Mouse (Mus musculus) liver, adult 2 months (tissue): ENCODE results near the gene Sbds. TPM values are rescaled to one million over a fixed set of nuclear protein-coding genes. Genes with fewer than 3 reads are reported as not detected.

Experiments
- DNase-seq: peaks from one replicate; pipeline ENCODE4 v3.0.0-alpha.2; 2011; ENCODE audit warnings: low read depth, low spot score; ENCODE audit errors: extremely low read depth
- H3K27ac ChIP-seq: fragments of 200-500 bp; replicated peaks from 2 replicates; pipeline ENCODE4 v1.5.1; 2012; ENCODE audit warnings: low read depth, mild to moderate bottlenecking, control low read depth, inconsistent platforms, low read length; ENCODE audit not compliant: insufficient read depth
- H3K27me3 ChIP-seq: fragments of 200-500 bp; 2 replicates; pipeline ENCODE4 v1.6.1; 2012; ENCODE audit warnings: mild to moderate bottlenecking, moderate library complexity, low read length, inconsistent platforms; ENCODE audit not compliant: control insufficient read depth, insufficient read depth
- H3K36me3 ChIP-seq: fragments of 200-500 bp; 2 replicates; pipeline ENCODE4 v1.6.1; 2012; ENCODE audit warnings: low read length, inconsistent platforms; ENCODE audit not compliant: control insufficient read depth, insufficient read depth
- H3K4me1 ChIP-seq: fragments of 200-500 bp; 2 replicates; pipeline ENCODE4 v1.6.1; 2011; ENCODE audit warnings: low read length; ENCODE audit not compliant: control insufficient read depth, insufficient read depth
- H3K4me3 ChIP-seq: fragments of 200-500 bp; 2 replicates; pipeline ENCODE4 v1.5.1; 2011; ENCODE audit warnings: low read depth, mild to moderate bottlenecking, control low read depth, low read length, moderate library complexity; ENCODE audit not compliant: insufficient read depth
- H3K79me2 ChIP-seq: fragments of 200-500 bp; 2 replicates; pipeline ENCODE4 v1.6.1; 2012; ENCODE audit warnings: inconsistent platforms, mild to moderate bottlenecking, low read length, moderate library complexity; ENCODE audit not compliant: control insufficient read depth, insufficient read depth
- H3K9ac ChIP-seq: fragments of 200-500 bp; 2 replicates; pipeline ENCODE4 v1.6.1; 2012; ENCODE audit warnings: low read depth, mild to moderate bottlenecking, control low read depth, inconsistent platforms, low read length
- CTCF ChIP-seq: fragments of 200-500 bp; IDR thresholded peaks from 2 replicates; pipeline ENCODE4 v1.5.1; 2011; ENCODE audit warnings: low read depth, low read length, control low read depth
- POLR2A ChIP-seq: fragments of 200-500 bp; IDR thresholded peaks from 2 replicates; pipeline ENCODE4 v1.6.1; 2011; ENCODE audit warnings: low read length, control low read depth; ENCODE audit not compliant: insufficient read depth; ENCODE audit errors: extremely low read depth
- WGBS: fragments of 180-500 bp; shearing (Covaris S2); methylation state at CpG from one replicate; pipeline ENCODE4 v1.1.7; 2018; 5-methylcytosine and 5-hydroxymethylcytosine counted together
- polyA plus RNA-seq: library from polyadenylated mRNA; depleted of rRNA; stranded (reverse); fragments of >200 nt; gene quantifications from 2 replicates; pipeline ENCODE4 v1.2.3, GENCODE M21; 2012
- total RNA-seq: library from RNA; depleted of rRNA; stranded (reverse); fragments of >200 nt; gene quantifications from 2 replicates; pipeline ENCODE4 v1.2.3, GENCODE M21; 2014

Sbds gene
- total and polyA plus RNA-seq, 2 experiments, result 29.4 to 42.5 TPM

DNA sequence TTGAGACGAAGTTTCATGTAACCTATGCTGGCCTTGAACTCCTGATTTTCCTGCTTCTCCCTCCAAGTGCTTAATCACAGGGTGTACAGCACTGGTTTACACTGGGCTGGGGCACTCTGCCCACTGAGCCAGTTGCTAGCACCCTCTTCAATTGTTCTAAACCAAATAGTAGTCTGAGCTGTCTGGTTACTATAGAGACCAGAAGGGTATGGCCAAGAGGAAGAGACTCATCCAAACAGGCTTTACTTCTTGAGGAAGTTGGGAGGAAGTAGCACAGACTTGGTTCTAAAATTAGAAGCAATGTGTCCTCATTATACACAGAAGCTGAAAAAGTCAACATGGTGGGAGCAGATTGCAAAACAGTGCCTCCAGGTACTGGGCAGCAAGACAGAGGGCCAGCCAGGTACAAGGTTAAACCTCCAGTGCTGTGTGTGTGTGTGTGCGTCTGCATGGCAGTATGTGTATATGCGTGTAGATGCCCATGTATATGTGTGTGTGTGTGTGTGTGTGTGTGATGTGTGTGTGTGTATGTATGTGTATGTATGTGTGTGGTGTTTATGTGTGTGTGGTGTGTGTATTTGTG lies 49.8 kb downstream of the Sbds start:
- Histone ChIP-seq H3K79me2 (0 out of 2 replicates have a peak, but pooled peaks cover 3% of the 10 kb centered on the region), H3K27me3 (no peaks in the 10 kb centered on the region), H3K27ac (peak overlapping the region; percentile 56), H3K4me3 (no peak overlapping the region), H3K36me3 (peaks cover 15% of the 10 kb centered on the region; the same call in 1 of the 2 replicates), H3K4me1 (peaks cover 24% of the 10 kb centered on the region), H3K9ac (no peak overlapping the region)
- TF ChIP-seq POLR2A, result no peak
- no peak for TF ChIP-seq CTCF
- WGBS, result 27% methylated on average over 3 of the region's 3 CpGs
- peak; percentile 95 for DNase-seq

DNA sequence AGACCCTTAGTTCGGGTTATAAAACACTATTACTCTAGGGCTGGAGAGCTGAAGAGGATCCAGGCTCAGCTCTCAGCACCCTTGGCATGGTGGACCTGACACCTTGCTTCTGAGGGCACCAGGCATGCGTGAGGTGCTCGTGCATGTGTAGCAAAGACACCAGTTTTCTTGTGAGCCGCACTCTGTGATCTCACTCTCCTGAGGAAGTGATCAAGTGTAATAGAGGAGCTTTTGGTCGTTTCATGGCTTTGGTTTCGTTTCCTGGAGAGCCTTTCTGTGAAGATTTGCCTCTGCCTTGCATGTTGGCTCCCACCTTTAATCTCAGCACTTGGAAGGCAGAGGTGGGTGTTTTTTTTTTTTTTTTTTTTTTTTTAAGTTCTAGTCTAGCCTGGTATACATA lies 50.8 kb downstream of the Sbds start:
- Histone ChIP-seq H3K4me1 (peaks cover 30% of the 10 kb centered on the region), H3K27ac (peak overlapping the region; percentile 42), H3K79me2 (0 out of 2 replicates have a peak, but pooled peaks cover 3% of the 10 kb centered on the region), H3K4me3 (no peak overlapping the region), H3K27me3 (no peaks in the 10 kb centered on the region), H3K36me3 (peaks cover 15% of the 10 kb centered on the region; the same call in 1 of the 2 replicates), H3K9ac (no peak overlapping the region)
- no peak for TF ChIP-seq CTCF
- TF ChIP-seq POLR2A, result no peak
- no peak for DNase-seq
- WGBS, result 85% methylated on average over 6 of the region's 6 CpGs

DNA sequence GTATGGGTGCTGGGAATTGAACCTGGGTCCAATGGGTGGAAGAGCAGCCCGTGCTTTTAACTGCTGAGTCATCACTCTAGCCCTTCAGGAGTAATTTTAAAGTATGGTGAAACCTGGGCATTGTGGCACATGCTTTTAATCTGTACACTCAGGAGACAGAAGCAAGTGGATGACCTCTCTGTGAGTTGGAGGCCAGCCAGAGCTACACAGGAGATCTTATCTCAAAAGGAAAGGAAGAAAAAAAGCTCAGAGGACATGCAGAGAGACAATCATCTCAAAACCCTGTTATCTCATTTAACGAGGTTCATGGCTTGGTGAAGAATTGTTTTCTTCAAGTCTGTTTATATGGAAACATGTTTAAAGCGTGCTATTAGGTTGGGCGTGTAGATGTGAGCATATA lies 51.4 kb downstream of the Sbds start:
- TF ChIP-seq CTCF (no peak), POLR2A (no peak)
- H3K27me3 ChIP-seq, result no peaks in the 10 kb centered on the region
- no peak overlapping the region for H3K9ac ChIP-seq
- H3K36me3 ChIP-seq, result peaks cover 19% of the 10 kb centered on the region; the same call in 1 of the 2 replicates
- 0 out of 2 replicates have a peak, but pooled peaks cover 3% of the 10 kb centered on the region for H3K79me2 ChIP-seq
- WGBS, result 53% methylated on average over 4 of the region's 4 CpGs
- peak overlapping the region; percentile 43 for H3K27ac ChIP-seq
- peaks cover 30% of the 10 kb centered on the region for H3K4me1 ChIP-seq
- peak; percentile 82 for DNase-seq
- H3K4me3 ChIP-seq, result no peak overlapping the region

DNA sequence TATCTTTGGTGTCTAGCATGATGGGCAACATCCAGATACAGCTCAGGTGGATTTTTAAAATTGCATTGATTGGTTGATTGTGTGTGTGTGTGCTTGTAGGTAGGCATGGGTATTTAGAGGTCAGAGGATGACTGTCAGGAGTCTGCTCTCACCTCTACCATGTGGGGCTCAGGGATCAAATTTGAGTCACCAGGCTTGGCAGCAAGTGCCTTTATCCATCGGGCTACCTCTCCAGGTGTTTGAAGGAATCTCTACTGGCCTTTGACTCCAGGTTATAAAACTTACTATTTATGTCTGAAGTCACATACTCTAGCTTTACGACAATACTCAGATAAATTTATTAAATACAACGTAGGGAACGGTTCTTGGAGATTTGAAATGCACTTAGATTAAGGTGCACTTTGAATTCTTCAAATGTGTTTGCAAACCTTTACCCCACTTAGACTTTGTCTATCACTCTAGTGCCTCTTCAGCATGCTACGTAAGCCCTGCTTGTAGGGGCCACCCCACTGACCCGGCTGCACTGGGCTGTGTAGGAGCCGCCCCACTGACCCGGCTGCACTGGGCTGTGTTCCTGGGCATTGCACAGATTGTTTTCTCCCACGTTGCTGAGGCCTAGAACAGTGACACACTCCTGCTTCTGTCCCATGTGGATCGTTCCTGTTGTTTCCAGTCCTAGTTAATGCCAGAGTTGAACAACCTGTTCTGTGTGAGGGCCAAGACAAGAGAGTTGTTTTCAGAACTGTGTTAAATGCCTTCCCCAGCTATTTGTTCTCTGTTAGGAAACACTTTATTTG lies 54.9 kb downstream of the Sbds start:
- DNase-seq, result peak; percentile 99
- WGBS, result 25% methylated on average over 10 of the region's 10 CpGs
- Histone ChIP-seq H3K4me3 (no peak overlapping the region), H3K9ac (no peak overlapping the region; the same call in 1 of the 2 replicates), H3K27ac (peak overlapping the region; percentile 91), H3K4me1 (peaks cover 29% of the 10 kb centered on the region), H3K36me3 (peaks cover 25% of the 10 kb centered on the region), H3K79me2 (peaks cover 6% of the 10 kb centered on the region; the same call in 1 of the 2 replicates), H3K27me3 (no peaks in the 10 kb centered on the region)
- TF ChIP-seq CTCF (no peak), POLR2A (no peak)

DNA sequence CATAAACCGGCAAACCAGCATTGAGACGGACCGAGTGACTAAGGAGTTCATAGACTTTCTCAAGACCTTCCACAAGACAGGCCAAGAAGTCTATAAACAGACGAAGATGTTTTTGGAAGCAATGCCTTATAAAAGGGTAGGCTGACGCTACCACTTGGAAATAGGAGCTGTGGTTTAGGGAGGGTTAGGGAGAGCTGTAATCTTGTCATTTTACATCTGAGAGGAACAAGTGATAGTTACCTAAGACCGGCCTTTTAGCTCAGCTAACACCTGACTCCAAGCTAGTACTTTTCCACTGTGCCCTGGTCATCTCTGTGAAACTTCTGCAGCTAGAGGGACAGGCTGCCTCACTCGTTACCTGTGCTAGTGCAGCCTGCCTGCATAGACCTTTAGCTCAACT lies 57.3 kb downstream of the Sbds start:
- Histone ChIP-seq H3K79me2 (peaks cover 12% of the 10 kb centered on the region; the same call in 1 of the 2 replicates), H3K27me3 (no peaks in the 10 kb centered on the region), H3K27ac (no peak overlapping the region), H3K36me3 (peaks cover 31% of the 10 kb centered on the region), H3K9ac (no peak overlapping the region), H3K4me3 (no peak overlapping the region), H3K4me1 (peaks cover 30% of the 10 kb centered on the region)
- no peak for TF ChIP-seq CTCF
- TF ChIP-seq POLR2A, result no peak
- 91% methylated on average over 7 of the region's 7 CpGs for WGBS
- no peak for DNase-seq
